Comparison of ENCODE assay signal across 7 mouse cellular contexts in genomic region chr8:53638495-53639171, GRCm38 (mm10). TPM values are rescaled to one million over a fixed set of nuclear protein-coding genes. Genes with fewer than 3 reads are reported as not detected.
A peak's percentile ranks its signal among the peaks of the same experiment; 100 is the strongest.
DNase-seq lines count a peak whose midpoint lies in the region; ATAC-seq lines count a peak whose summit lies in the region.

Gene Neil3 (minus strand): TSS chr8:53639065.

- H3K27me3 ChIP-seq in hindbrain, embryonic 14.5 days (ENCODE audit: control insufficient read depth, insufficient read depth, low read length): no peaks in the 10 kb centered on the region
- no peaks in the 10 kb centered on the region for H3K27me3 ChIP-seq in midbrain, embryonic 10.5 days (ENCODE audit: low read depth, poor library complexity, severe bottlenecking)

- H3K9me3 ChIP-seq in hindbrain, embryonic 14.5 days (ENCODE audit: control insufficient read depth, low read length): no peaks in the 10 kb centered on the region
- H3K9me3 ChIP-seq in midbrain, embryonic 10.5 days (replicated peaks): no peaks in the 10 kb centered on the region

- intact Hi-C loops in left cerebral cortex, postnatal 36 days (cut with DNase I): no loop called here

- H3K36me3 ChIP-seq in hindbrain, embryonic 14.5 days (replicated peaks; ENCODE audit: control insufficient read depth, insufficient read depth): no peaks in the 10 kb centered on the region
- H3K36me3 ChIP-seq in midbrain, embryonic 10.5 days: no peaks in the 10 kb centered on the region

- under 1% methylated on average over 26 of the region's 26 CpGs for WGBS in hindbrain, embryonic 14.5 days
- under 1% methylated on average over 26 of the region's 26 CpGs for WGBS in midbrain, embryonic 10.5 days

- no peaks in the 10 kb centered on the region for H3K4me1 ChIP-seq in hindbrain, embryonic 14.5 days (replicated peaks; ENCODE audit: control insufficient read depth, insufficient read depth, low read length)
- peaks cover 24% of the 10 kb centered on the region for H3K4me1 ChIP-seq in midbrain, embryonic 10.5 days

- peak within 1 kb of the TSS; percentile 70 for H3K4me2 ChIP-seq in hindbrain, embryonic 14.5 days (replicated peaks)

- no peak within 1 kb of the TSS for H3K27ac ChIP-seq in hindbrain, embryonic 14.5 days
- peak within 1 kb of the TSS; percentile 90 for H3K27ac ChIP-seq in midbrain, embryonic 10.5 days (replicated peaks)

- peak within 1 kb of the TSS; percentile 37 for H3K4me3 ChIP-seq in hindbrain, embryonic 14.5 days (replicated peaks; ENCODE audit: low read length)
- peak within 1 kb of the TSS; percentile 73 for H3K4me3 ChIP-seq in midbrain, embryonic 10.5 days

- H3K9ac ChIP-seq in hindbrain, embryonic 14.5 days: peak within 1 kb of the TSS; percentile 45

- peak; percentile 93 for ATAC-seq in hindbrain, embryonic 14.5 days (ENCODE audit: low FRiP score)

- DNase-seq in T-cell, adult 2 months (ENCODE audit: low spot score): peak; percentile 56
- DNase-seq in cerebellum, postnatal 10 days: peak; percentile 71 to 85
- DNase-seq in frontal cortex, postnatal 14 days (ENCODE audit: low spot score in 2 of 2): peak; percentile 7 to 18
- DNase-seq in hindbrain, embryonic 14.5 days (ENCODE audit: low spot score): peak; percentile 61
- peak; percentile 4 to 5 for DNase-seq in left cerebral cortex, postnatal 36 days (ENCODE audit: low spot score in 2 of 2)
- peak; percentile 88 for DNase-seq in midbrain, embryonic 10.5 days (ENCODE audit: low spot score)
- DNase-seq in skeletal muscle tissue, adult 2 months (ENCODE audit: low read depth, low spot score): peak; percentile 58

RNA-seq across cellular contexts. Expression of gene Neil3, which starts in this region (rescaled TPM):
- 3.6 and 4.6 TPM in 2 replicates for polyA plus RNA-seq in hindbrain, embryonic 14.5 days (2014; fragmentation: Nextera tagmentation; extraction: Ambion mirVana)
- under 1 TPM in 1 of 2 experiments, not detected in 1; 0.39 TPM for total RNA-seq in left cerebral cortex, postnatal 36 days (2021)
- 28.7 and 34.0 TPM in 2 replicates for polyA plus RNA-seq in midbrain, embryonic 10.5 days (2016; fragmentation: Nextera tagmentation; extraction: Ambion mirVana)

Comparison
In these comparisons a context has a peak if more than half of its experiments do, and no peak if none do; other contexts are left out.
1. Peak in DNase-seq in left cerebral cortex, postnatal 36 days; RNA of the gene not detected or under 1 TPM.
2. DNase-seq: peak in every context shown above with its lines; median percentile 88 in midbrain, embryonic 10.5 days; 78 in cerebellum, postnatal 10 days; 61 in hindbrain, embryonic 14.5 days; 58 in skeletal muscle tissue, adult 2 months; 56 in T-cell, adult 2 months; 12 in frontal cortex, postnatal 14 days; 4 in left cerebral cortex, postnatal 36 days.